Mouse (Mus musculus) hindbrain, embryonic 14.5 days (tissue): ENCODE results near the gene Srpx2. TPM values are rescaled to one million over a fixed set of nuclear protein-coding genes. Genes with fewer than 3 reads are reported as not detected.

ENCODE experiments used
- ATAC-seq: fragments of 200-750 bp; cut with Nextera tagmentation; 2 replicates; pipeline ENCODE4 v1.8.0; 2017; ENCODE audit warnings: moderate number of reproducible peaks, mild to moderate bottlenecking, moderate TSS enrichment, moderate library complexity; ENCODE audit not compliant: low FRiP score
- DNase-seq: peaks from one replicate; pipeline ENCODE4 v3.0.0-alpha.2; 2015; ENCODE audit warnings: low spot score
- H3K27ac ChIP-seq: fragments of 300-500 bp; sonication (generic); 2 replicates; pipeline ENCODE4 v1.5.1; 2014; ENCODE audit warnings: mild to moderate bottlenecking, moderate library complexity
- H3K27me3 ChIP-seq: fragments of 300-500 bp; sonication (generic); 2 replicates; pipeline ENCODE4 v1.6.1; 2014; ENCODE audit warnings: mild to moderate bottlenecking, low read length, mixed read lengths; ENCODE audit not compliant: control insufficient read depth, insufficient read depth
- H3K36me3 ChIP-seq: fragments of 300-500 bp; sonication (generic); replicated peaks from 2 replicates; pipeline ENCODE4 v1.6.1; 2014; ENCODE audit not compliant: control insufficient read depth, insufficient read depth
- H3K4me1 ChIP-seq: fragments of 300-500 bp; sonication (generic); replicated peaks from 2 replicates; pipeline ENCODE4 v1.6.1; 2014; ENCODE audit warnings: antibody characterized with exemption, low read length, mixed read lengths; ENCODE audit not compliant: control insufficient read depth, insufficient read depth
- H3K4me2 ChIP-seq: fragments of 300-500 bp; sonication (generic); replicated peaks from 2 replicates; pipeline ENCODE4 v1.6.1; 2014; ENCODE audit warnings: mild to moderate bottlenecking, moderate library complexity
- H3K4me3 ChIP-seq: fragments of 300-500 bp; sonication (generic); replicated peaks from 2 replicates; pipeline ENCODE4 v1.5.1; 2014; ENCODE audit warnings: mild to moderate bottlenecking, low read length
- H3K9ac ChIP-seq: fragments of 300-500 bp; sonication (generic); 2 replicates; pipeline ENCODE4 v1.6.1; 2014
- H3K9me3 ChIP-seq: fragments of 300-500 bp; sonication (generic); 2 replicates; pipeline ENCODE4 v1.6.1; 2016; ENCODE audit warnings: low read length; ENCODE audit not compliant: control insufficient read depth
- WGBS: fragments of 180-500 bp; shearing (Covaris S2); extraction: QIAGEN DNeasy Blood & Tissue Kit; methylation state at CpG from one replicate; pipeline ENCODE4 v1.1.7; 2014; 5-methylcytosine and 5-hydroxymethylcytosine counted together
- polyA plus RNA-seq: library from polyadenylated mRNA; unstranded; fragments of >200 nt; fragmentation: Nextera tagmentation; extraction: Ambion mirVana; gene quantifications from 2 replicates; pipeline ENCODE4 v1.2.1, GENCODE M21; 2014

Srpx2 gene
- polyA plus RNA-seq, result 1.5 and 1.9 TPM in 2 replicates

DNA sequence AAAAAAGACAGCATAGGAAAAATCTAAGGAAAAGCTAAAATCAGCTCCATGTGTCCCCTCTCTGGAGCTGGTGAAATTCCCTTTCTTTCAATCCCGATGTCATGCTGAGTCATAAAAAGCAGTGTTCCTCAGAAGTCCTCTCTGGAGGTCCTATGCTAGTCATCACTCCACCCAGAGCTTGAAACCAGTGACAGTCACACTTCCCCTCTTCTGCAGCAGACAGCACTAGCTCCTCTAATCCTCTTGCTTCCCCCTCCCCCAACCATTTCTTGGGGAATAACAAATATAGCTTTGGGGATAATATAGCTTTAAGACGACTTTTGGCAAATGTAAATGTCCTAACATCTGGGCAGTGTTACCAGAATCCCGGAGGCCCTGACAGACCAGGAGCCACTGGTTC, at the start of gene Srpx2:
Gene Srpx2 (plus strand): TSS at position 166 of the 400 bp plus-strand sequence.
- H3K4me1 ChIP-seq, result no peaks in the 10 kb centered on the region
- ATAC-seq (no peak), DNase-seq (no peak)
- no peaks in the 10 kb centered on the region for H3K9me3 ChIP-seq
- no peak within 1 kb of the TSS for H3K4me3 ChIP-seq
- H3K27ac ChIP-seq, result no peak within 1 kb of the TSS
- no peaks in the 10 kb centered on the region; the same call in 1 of the 2 replicates for H3K27me3 ChIP-seq
- H3K4me2 ChIP-seq, result no peak within 1 kb of the TSS
- no peaks in the 10 kb centered on the region for H3K36me3 ChIP-seq
- H3K9ac ChIP-seq, result no peak within 1 kb of the TSS
- WGBS, result 41% methylated on average over 3 of the region's 3 CpGs

DNA sequence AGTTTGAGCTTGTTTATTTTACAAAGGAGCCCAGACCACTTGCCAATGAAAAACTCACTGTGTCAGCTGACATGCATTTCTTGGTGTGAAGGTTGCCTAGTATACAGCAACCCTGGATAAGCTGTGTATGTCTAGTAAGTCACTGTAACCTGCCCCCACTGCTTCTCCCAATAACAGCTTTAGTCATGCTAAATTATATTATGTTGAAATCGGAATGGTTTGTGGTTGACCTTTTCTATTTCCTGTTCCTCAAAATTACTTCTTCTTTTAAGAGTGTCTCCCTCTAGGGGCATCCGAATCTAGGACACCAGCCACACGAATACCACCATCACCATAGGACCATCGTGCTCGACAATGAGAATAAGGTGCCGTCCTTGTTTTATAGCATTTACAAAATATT, 38.5 kb upstream of the Srpx2 start:
- Histone ChIP-seq H3K27me3 (no peaks in the 10 kb centered on the region), H3K9me3 (no peaks in the 10 kb centered on the region), H3K9ac (no peak overlapping the region), H3K36me3 (no peaks in the 10 kb centered on the region), H3K4me1 (no peaks in the 10 kb centered on the region), H3K27ac (no peak overlapping the region), H3K4me2 (no peak overlapping the region), H3K4me3 (no peak overlapping the region)
- ATAC-seq (no peak), DNase-seq (no peak)
- 94% methylated on average over 6 of the region's 6 CpGs for WGBS

- H3K9me3 ChIP-seq, result no peaks in the 10 kb centered on the region
- H3K4me1 ChIP-seq, result no peaks in the 10 kb centered on the region
- WGBS, result 98% methylated on average over 3 of the region's 3 CpGs
- DNase-seq, result no peak
- H3K36me3 ChIP-seq, result peaks cover 8% of the 10 kb centered on the region; the same call in 1 of the 2 replicates
- H3K27ac ChIP-seq, result no peak overlapping the region
- H3K4me3 ChIP-seq, result no peak overlapping the region
- no peak overlapping the region for H3K9ac ChIP-seq
- no peak overlapping the region for H3K4me2 ChIP-seq
- ATAC-seq, result no peak
- H3K27me3 ChIP-seq, result no peaks in the 10 kb centered on the region
These were observed 20.9 kb upstream of the Srpx2 start for GRCm38 (mm10) chrX:133887308-133887707.

DNA sequence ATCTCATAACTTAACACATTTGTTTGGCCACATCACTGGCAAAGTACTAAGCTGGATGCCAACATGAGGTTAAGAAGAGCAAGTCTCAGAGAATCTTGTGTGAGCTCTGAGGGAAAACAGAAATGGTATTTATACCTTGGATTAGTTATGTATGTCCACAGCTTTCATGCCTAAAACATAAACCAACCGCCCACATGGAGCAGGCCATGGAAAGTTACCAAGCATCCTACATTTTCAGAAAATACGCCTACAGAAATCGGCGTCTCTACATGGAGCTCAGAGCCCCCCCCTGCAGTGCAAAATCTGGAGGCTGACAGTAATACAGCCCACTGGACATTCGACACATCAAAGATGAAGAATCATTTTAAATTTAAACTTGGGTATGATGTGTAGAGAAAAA, 20.1 kb upstream of the Srpx2 start:
- Histone ChIP-seq H3K9ac (no peak overlapping the region), H3K4me1 (no peaks in the 10 kb centered on the region), H3K4me3 (no peak overlapping the region), H3K27me3 (no peaks in the 10 kb centered on the region), H3K4me2 (no peak overlapping the region), H3K9me3 (no peaks in the 10 kb centered on the region), H3K27ac (no peak overlapping the region), H3K36me3 (peaks cover 15% of the 10 kb centered on the region; the same call in 1 of the 2 replicates)
- ATAC-seq (no peak), DNase-seq (no peak)
- 89% methylated on average over 5 of the region's 5 CpGs for WGBS

GRCm38 (mm10) chrX:133898014-133898542, 10.1 kb upstream of the Srpx2 start, which contains the start of gene Tspan6:
TSS of gene Tspan6 (minus strand) at chrX:133898429.
- 15% methylated on average over 33 of the region's 33 CpGs for WGBS
- H3K4me2 ChIP-seq, result peak within 1 kb of the TSS; percentile 56
- H3K36me3 ChIP-seq, result peaks cover 25% of the 10 kb centered on the region
- DNase-seq, result peak; percentile 93
- peak within 1 kb of the TSS; percentile 55 for H3K4me3 ChIP-seq
- H3K4me1 ChIP-seq, result no peaks in the 10 kb centered on the region
- no peaks in the 10 kb centered on the region for H3K9me3 ChIP-seq
- peak within 1 kb of the TSS; percentile 77; the same call in 1 of the 2 replicates for H3K27ac ChIP-seq
- peak; percentile 97 for ATAC-seq
- H3K9ac ChIP-seq, result peak within 1 kb of the TSS; percentile 77
- no peaks in the 10 kb centered on the region for H3K27me3 ChIP-seq

- Histone ChIP-seq H3K36me3 (no peaks in the 10 kb centered on the region), H3K4me1 (no peaks in the 10 kb centered on the region), H3K4me3 (no peak overlapping the region), H3K27me3 (no peaks in the 10 kb centered on the region; the same call in 1 of the 2 replicates), H3K9me3 (no peaks in the 10 kb centered on the region), H3K4me2 (no peak overlapping the region), H3K9ac (no peak overlapping the region), H3K27ac (no peak overlapping the region)
- DNase-seq (no peak), ATAC-seq (no peak)
- WGBS, result 40% methylated on average over 10 of the region's 10 CpGs
These were observed 3.3 kb downstream of the Srpx2 start for GRCm38 (mm10) chrX:133911397-133912103.

- Histone ChIP-seq H3K9ac (no peak overlapping the region), H3K27ac (no peak overlapping the region), H3K36me3 (no peaks in the 10 kb centered on the region), H3K27me3 (no peaks in the 10 kb centered on the region; the same call in 1 of the 2 replicates), H3K4me3 (no peak overlapping the region), H3K4me2 (no peak overlapping the region), H3K9me3 (no peaks in the 10 kb centered on the region), H3K4me1 (no peaks in the 10 kb centered on the region)
- ATAC-seq (no peak), DNase-seq (no peak)
- 87% methylated on average over 3 of the region's 3 CpGs for WGBS
These were observed 4.8 kb downstream of the Srpx2 start for GRCm38 (mm10) chrX:133913006-133913405.

DNA sequence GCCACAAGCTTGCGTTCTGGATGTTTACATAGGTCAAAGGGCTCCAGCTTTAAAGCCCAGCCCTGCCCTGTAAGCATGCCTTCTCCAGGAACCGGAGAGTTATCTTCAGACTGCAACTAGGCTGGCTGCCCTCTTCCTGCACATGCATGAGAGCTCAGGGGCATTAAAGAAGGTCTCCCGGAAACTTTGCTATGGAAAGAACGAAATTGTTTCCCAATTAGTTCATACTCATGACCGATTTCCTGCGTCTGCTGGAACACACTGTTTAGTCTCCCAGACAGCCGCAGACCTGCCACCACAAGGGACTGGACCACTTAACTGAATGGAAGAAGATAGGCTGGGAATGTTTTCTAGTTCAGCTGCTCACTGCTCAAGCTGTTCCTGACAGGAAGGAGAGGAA, 6.0 kb downstream of the Srpx2 start:
- Histone ChIP-seq H3K4me1 (no peaks in the 10 kb centered on the region), H3K9ac (no peak overlapping the region), H3K4me3 (no peak overlapping the region), H3K27me3 (no peaks in the 10 kb centered on the region; the same call in 1 of the 2 replicates), H3K4me2 (no peak overlapping the region), H3K36me3 (no peaks in the 10 kb centered on the region), H3K9me3 (no peaks in the 10 kb centered on the region), H3K27ac (no peak overlapping the region)
- DNase-seq (no peak), ATAC-seq (no peak)
- 78% methylated on average over 7 of the region's 7 CpGs for WGBS

- no peaks in the 10 kb centered on the region for H3K27me3 ChIP-seq
- H3K9me3 ChIP-seq, result no peaks in the 10 kb centered on the region
- 74% methylated on average over 4 of the region's 4 CpGs for WGBS
- H3K4me1 ChIP-seq, result no peaks in the 10 kb centered on the region
- H3K9ac ChIP-seq, result no peak overlapping the region
- H3K27ac ChIP-seq, result no peak overlapping the region
- H3K4me3 ChIP-seq, result no peak overlapping the region
- no peaks in the 10 kb centered on the region for H3K36me3 ChIP-seq
- ATAC-seq (no peak), DNase-seq (no peak)
- no peak overlapping the region for H3K4me2 ChIP-seq
These were observed 13.0 kb downstream of the Srpx2 start for GRCm38 (mm10) chrX:133921187-133921586.
